Mouse (Mus musculus) erythroblast, embryonic 14.5 days (primary cell): ENCODE measurements around the gene Rnf114.

ENCODE experiments used
- GATA1 ChIP-seq: IDR thresholded peaks from 2 replicates; pipeline ENCODE4 v1.6.1; 2012; ENCODE audit warnings: low read length, inconsistent platforms, mixed read lengths
- TAL1 ChIP-seq: IDR thresholded peaks from 3 replicates; pipeline ENCODE4 v1.6.1; 2012; ENCODE audit warnings: low read length, inconsistent platforms, mixed read lengths

DNA sequence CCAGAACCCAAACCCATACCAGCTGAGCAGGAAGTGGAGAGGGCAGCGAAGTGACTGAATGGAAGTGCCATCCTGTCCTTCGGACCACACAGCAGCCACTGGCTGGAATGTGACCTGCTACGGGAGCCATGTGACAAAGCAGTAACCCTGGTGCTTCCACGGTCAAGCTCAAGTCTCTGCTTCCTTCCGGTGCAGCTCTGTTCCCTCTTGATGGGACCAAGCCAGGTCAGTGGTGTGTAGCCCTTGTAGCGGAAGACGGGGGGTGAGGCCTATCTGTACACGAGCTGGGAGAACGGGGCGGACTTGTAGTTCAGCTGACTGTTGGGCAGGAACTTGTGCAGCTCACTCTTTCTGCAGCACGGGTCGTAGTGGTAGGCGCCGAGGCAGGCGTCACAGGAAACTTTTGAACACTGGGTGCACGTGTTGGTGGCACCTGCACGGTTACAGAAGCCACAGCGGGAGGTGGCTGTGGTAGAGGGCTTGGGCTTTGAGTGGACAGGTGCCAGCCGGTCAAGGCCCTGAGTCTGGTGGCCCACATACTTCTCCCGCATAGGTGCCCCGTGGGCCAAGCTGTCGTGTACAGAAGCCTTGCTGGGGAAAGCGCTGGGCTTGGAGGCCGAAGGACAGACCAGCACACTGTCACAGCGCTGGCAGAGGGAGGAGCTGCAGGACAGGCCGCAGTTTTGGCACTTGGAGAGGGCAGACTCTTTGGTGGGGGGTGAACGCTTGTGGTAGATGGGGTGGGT, 9.2 kb upstream of the Rnf114 start:
- TF ChIP-seq GATA1 (no peak), TAL1 (no peak)
